Mouse (Mus musculus) liver, embryonic 14 days (tissue): ENCODE results near the gene Cd200r4. TPM values are rescaled to one million over a fixed set of nuclear protein-coding genes. Genes with fewer than 3 reads are reported as not detected.

Source experiments
- polyA plus RNA-seq: library from polyadenylated mRNA; depleted of rRNA; stranded (reverse); fragments of >200 nt; gene quantifications from 2 replicates; pipeline ENCODE4 v1.2.3, GENCODE M21; 2012; rRNA removed

Cd200r4 gene
- polyA plus RNA-seq, result 0.35 and 0.43 TPM in 2 replicates

DNA sequence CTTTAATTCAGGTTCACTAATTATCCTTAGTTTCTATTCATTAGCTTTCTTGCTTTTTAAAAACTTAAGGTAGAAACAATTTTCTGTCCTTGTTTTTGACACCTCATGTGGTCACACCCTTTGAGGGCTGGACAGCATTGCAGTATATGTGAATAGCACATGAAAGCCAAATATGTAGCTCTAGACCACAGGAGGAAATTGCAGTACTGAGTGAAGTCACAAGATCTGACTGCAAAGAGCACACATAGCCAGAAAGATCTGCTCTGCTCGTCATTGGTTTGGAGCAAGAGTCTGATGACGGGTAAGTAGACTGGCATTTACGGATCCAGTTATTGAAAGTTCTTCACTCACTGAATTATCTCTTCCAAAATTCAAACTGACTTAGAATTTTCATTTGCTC lies at the start of gene Cd200r4:
Cd200r4 (plus strand) TSS at position 190 of the 400 bp plus-strand sequence.

DNA sequence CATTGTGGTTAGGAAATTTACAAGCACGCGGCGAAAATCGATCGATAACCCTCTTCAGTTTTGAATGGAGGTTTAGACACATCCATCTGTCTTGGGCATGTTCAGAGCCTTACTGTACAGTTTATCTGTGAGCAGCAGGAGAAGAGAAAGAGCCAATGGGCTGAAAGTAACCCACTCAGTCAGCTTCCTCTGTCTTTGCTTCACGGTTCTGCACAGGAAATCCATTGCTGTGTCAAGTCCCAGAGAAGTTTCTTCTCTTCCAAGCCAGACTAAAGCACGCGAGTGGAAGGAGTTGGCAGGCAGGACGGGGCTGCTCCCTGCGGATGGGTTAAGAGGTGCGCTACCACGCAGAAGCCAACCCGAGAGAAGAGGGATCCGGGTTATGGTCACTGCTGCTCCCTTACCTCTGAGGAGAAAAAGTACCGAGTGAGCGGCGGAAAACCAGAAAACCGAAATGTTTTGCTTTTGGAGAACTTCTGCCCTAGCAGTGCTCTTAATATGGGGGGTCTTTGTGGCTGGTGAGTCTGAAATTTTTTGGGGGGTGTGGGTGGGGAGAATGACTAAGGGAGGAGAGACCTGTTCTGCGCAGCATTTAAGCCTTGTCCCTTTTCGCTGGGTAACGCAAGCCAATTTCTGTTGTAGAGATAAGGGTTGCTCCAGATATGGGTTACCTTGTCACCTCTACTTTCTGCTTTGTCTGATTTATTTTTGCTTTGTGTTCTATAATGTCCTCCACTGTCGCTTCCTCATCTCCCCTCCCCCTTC lies 45.8 kb upstream of the Cd200r4 start, which contains the start of gene Cd200r1:
Cd200r1 (plus strand) TSS at position 182 of the 765 bp plus-strand sequence.

DNA sequence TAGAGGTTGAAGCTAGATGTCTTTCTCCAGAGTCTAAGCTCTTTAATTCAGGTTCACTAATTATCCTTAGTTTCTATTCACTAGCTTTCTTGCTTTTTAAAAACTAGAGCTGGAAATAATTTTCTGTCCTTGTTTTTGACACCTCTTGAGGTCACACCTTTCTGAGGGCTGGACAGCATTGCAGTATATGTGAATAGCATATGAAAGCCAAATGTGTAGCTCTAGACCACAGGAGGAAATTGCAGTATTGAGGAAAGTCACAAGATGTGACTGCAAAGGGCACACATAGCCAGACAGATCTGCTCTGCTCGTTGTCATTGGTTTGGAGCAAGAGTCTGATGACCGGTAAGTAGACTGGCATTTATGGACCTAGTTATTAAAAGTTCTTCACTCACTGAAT lies 55.3 kb downstream of the Cd200r4 start, which contains the start of gene Cd200r2:
Cd200r2 (plus strand) TSS at position 301 of the 400 bp plus-strand sequence.

Other genes with a start within 250 kb of the Cd200r4 start
- gene Nepro, start 87.4 kb upstream of the Cd200r4 start, polyA plus RNA-seq, result 3.7 and 4.4 TPM in 2 replicates
- 4.4 and 4.9 TPM in 2 replicates for gene Gtpbp8, start 65.4 kb upstream of the Cd200r4 start, polyA plus RNA-seq
- 2.0 and 2.2 TPM in 2 replicates for gene Cd200r1, start 46.0 kb upstream of the Cd200r4 start, polyA plus RNA-seq
- 0.01 and 0.02 TPM in 2 replicates for gene Cd200r2, start 55.4 kb downstream of the Cd200r4 start, polyA plus RNA-seq
- gene Cd200r3, start 131.9 kb downstream of the Cd200r4 start, polyA plus RNA-seq, result 0.42 and 0.47 TPM in 2 replicates